Mouse (Mus musculus) midbrain, embryonic 11.5 days (tissue): ENCODE results near the gene Cbx3. TPM values are rescaled to one million over a fixed set of nuclear protein-coding genes. Genes with fewer than 3 reads are reported as not detected.
A peak's percentile ranks its signal among the peaks of the same experiment; 100 is the strongest.

Source experiments
- ATAC-seq: fragments of 200-750 bp; cut with Nextera tagmentation; 2 replicates; pipeline ENCODE4 v1.8.0; 2017; ENCODE audit warnings: moderate TSS enrichment, moderate library complexity; ENCODE audit not compliant: low FRiP score
- DNase-seq: peaks from one replicate; pipeline ENCODE4 v3.0.0; 2015; ENCODE audit warnings: low spot score; ENCODE audit errors: missing footprints
- H3K27ac ChIP-seq: fragments of 300-500 bp; sonication (generic); 2 replicates; pipeline ENCODE4 v1.5.1; 2014; ENCODE audit warnings: low read depth, low read length
- H3K27me3 ChIP-seq: fragments of 300-500 bp; sonication (generic); 2 replicates; pipeline ENCODE4 v1.6.1; 2014; ENCODE audit warnings: mild to moderate bottlenecking, low read length, moderate library complexity, mixed read lengths; ENCODE audit not compliant: control insufficient read depth, insufficient read depth
- H3K36me3 ChIP-seq: fragments of 300-500 bp; sonication (generic); 2 replicates; pipeline ENCODE4 v1.6.1; 2014; ENCODE audit warnings: mild to moderate bottlenecking, low read length, moderate library complexity, mixed read lengths; ENCODE audit not compliant: control insufficient read depth, insufficient read depth
- H3K4me1 ChIP-seq: fragments of 300-500 bp; sonication (generic); 2 replicates; pipeline ENCODE4 v1.6.1; 2014; ENCODE audit warnings: low read length; ENCODE audit not compliant: control insufficient read depth, insufficient read depth
- H3K4me2 ChIP-seq: fragments of 300-500 bp; sonication (generic); 2 replicates; pipeline ENCODE4 v1.6.1; 2014; ENCODE audit warnings: mild to moderate bottlenecking, moderate library complexity
- H3K4me3 ChIP-seq: fragments of 300-500 bp; sonication (generic); 2 replicates; pipeline ENCODE4 v1.5.1; 2014; ENCODE audit warnings: low read depth, low read length
- H3K9ac ChIP-seq: fragments of 300-500 bp; sonication (generic); 2 replicates; pipeline ENCODE4 v1.6.1; 2014; ENCODE audit warnings: low read length
- H3K9me3 ChIP-seq: fragments of 300-500 bp; sonication (generic); 2 replicates; pipeline ENCODE4 v1.6.1; 2016; ENCODE audit warnings: low read length; ENCODE audit not compliant: control insufficient read depth
- WGBS: fragments of 180-500 bp; shearing (Covaris S2); extraction: QIAGEN DNeasy Blood & Tissue Kit; methylation state at CpG from one replicate; pipeline ENCODE4 v1.1.7; 2014; 5-methylcytosine and 5-hydroxymethylcytosine counted together
- polyA plus RNA-seq: library from polyadenylated mRNA; unstranded; fragments of >200 nt; fragmentation: Nextera tagmentation; extraction: Ambion mirVana; gene quantifications from 2 replicates; pipeline ENCODE4 v1.2.1, GENCODE M21; 2014

The Cbx3 gene
- polyA plus RNA-seq, 1 experiment from 2014 or later: 757 TPM

DNA sequence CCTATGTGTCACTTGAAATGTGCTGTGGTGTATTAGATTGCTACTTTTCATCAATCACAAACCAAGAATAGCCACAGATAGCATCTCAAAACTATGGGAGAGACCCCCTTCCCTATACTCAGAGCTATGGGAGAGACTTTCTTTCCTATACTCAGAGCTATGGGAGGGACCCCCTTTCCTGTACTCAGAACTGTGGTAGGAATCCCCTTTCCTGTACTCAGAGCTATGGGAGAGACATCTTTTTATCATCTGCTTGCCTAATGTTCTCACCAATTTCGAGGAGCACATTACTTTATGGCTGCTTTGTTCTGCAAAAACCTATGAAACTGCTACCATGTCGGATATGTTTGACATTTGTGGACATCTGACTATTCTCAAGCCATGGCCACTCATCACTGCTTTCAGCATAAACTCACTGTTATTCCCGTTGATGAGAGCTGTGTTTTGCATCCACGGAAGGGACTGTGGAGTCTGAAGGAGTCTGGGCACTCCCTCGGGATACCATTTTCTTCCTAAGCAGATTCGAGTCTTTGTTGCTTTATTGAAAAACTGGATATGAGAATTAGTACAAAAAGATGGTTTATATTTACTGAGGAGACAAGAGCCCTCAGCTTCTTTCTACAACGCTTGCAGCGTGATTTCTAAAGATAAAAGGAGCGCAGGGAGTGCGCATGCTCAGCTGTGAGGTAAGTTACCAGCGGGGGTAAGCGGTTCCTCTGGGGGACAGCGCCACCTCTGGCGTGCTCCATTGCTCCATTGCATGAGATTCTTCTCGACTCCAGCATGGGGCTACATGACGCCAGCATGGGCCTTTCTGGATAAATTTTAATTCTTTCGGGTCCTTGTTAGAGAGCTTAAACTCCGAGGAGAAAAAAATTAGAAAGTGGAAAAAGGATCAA, 38.8 kb downstream of the Cbx3 start:
- WGBS: 32% methylated on average over 18 of the region's 18 CpGs

DNA sequence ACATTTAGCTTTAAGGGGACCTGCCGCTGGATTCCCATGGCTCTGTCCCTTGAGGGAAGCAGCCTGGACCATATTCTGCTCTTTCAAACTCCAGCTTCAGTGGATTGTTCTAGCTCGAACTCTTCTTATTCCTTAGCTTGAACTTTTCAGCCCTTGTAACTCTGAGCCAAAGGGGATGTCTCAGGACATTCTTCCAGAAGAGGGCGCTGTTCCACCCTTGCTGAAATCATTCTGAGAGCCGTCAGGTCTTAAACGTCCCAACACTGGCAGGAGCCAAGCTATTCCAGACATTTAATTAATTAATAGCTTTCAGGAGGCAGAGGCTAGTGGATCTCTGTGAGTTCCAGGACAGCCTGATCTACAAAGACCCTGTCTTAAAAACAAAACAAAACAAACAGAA, 39.9 kb downstream of the Cbx3 start:
- Histone ChIP-seq H3K4me3 (no peak overlapping the region), H3K9ac (no peak overlapping the region), H3K9me3 (no peaks in the 10 kb centered on the region), H3K4me1 (no peaks in the 10 kb centered on the region), H3K36me3 (no peaks in the 10 kb centered on the region), H3K4me2 (no peak overlapping the region), H3K27ac (no peak overlapping the region), H3K27me3 (no peaks in the 10 kb centered on the region)
- ATAC-seq (no peak), DNase-seq (no peak)
- 34% methylated on average over 5 of the region's 5 CpGs for WGBS

More for the DNA sequence above, 38.8 kb downstream of the Cbx3 start:
- Histone ChIP-seq H3K4me3 (peak overlapping the region; percentile 6; the same call in 1 of the 2 replicates), H3K36me3 (no peaks in the 10 kb centered on the region), H3K9me3 (no peaks in the 10 kb centered on the region), H3K4me2 (peak overlapping the region; percentile 37; the same call in 1 of the 2 replicates), H3K9ac (peak overlapping the region; percentile 39), H3K4me1 (no peaks in the 10 kb centered on the region), H3K27ac (no peak overlapping the region), H3K27me3 (no peaks in the 10 kb centered on the region)
- peak; percentile 96 for DNase-seq
- ATAC-seq: no peak

- Histone ChIP-seq H3K36me3 (no peaks in the 10 kb centered on the region), H3K4me1 (no peaks in the 10 kb centered on the region), H3K9me3 (no peaks in the 10 kb centered on the region), H3K4me3 (no peak overlapping the region), H3K27me3 (no peaks in the 10 kb centered on the region), H3K9ac (no peak overlapping the region), H3K27ac (no peak overlapping the region), H3K4me2 (no peak overlapping the region)
- WGBS: 35% methylated on average over 1 of the region's 1 CpGs
- ATAC-seq (no peak), DNase-seq (no peak)
These were observed 40.8 kb downstream of the Cbx3 start for GRCm38 (mm10) chr6:51510946-51511345.

DNA sequence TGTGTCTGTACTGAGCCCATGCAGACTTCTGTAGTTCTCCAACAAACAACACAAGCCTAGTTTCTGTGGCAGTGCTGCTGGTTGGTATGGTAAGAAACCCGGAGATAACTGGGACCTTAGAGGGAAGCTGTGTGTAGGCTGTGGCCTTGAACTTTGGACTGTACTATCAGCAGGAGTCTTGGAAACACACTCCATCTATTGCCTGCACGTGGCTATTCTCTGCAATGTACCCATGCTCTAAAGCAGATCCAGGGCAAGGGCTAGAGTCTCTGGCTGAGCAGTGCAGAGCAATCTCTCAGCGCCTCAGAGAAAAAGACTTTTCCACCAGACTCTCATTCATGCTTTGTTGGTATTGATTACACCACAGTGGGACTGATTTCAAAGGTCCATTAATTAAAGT, 43.6 kb downstream of the Cbx3 start:
- H3K9ac ChIP-seq: no peak overlapping the region
- H3K9me3 ChIP-seq: no peaks in the 10 kb centered on the region
- ATAC-seq: no peak

DNA sequence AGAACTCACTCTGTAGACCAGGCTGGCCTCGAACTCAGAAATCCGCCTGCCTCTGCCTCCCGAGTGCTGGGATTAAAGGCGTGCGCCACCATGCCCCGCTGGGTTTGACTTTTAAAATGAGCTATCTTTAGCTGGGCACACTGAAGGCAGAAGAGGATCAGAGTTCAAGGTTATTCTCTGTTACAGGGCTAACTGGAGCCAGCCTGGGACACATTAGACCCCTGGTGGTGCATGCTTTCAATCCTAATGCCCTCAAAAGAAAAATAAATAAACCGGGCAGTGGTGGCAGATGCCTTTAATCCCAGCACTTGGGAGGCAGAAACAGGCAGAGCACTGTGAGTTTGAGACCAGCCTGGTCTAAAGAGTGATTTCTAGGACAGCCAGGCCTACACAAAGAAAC, 44.7 kb downstream of the Cbx3 start:
- Histone ChIP-seq H3K27me3 (no peaks in the 10 kb centered on the region), H3K27ac (no peak overlapping the region), H3K4me1 (no peaks in the 10 kb centered on the region), H3K4me2 (no peak overlapping the region), H3K9ac (no peak overlapping the region), H3K4me3 (no peak overlapping the region), H3K9me3 (no peaks in the 10 kb centered on the region), H3K36me3 (no peaks in the 10 kb centered on the region)
- WGBS: 91% methylated on average over 7 of the region's 7 CpGs
- no peak for DNase-seq
- ATAC-seq: no peak

More for the DNA sequence above, 43.6 kb downstream of the Cbx3 start:
- Histone ChIP-seq H3K4me1 (no peaks in the 10 kb centered on the region), H3K4me2 (no peak overlapping the region), H3K36me3 (no peaks in the 10 kb centered on the region), H3K27ac (no peak overlapping the region), H3K27me3 (no peaks in the 10 kb centered on the region), H3K4me3 (no peak overlapping the region)
- DNase-seq: no peak
- 85% methylated on average over 3 of the region's 3 CpGs for WGBS

DNA sequence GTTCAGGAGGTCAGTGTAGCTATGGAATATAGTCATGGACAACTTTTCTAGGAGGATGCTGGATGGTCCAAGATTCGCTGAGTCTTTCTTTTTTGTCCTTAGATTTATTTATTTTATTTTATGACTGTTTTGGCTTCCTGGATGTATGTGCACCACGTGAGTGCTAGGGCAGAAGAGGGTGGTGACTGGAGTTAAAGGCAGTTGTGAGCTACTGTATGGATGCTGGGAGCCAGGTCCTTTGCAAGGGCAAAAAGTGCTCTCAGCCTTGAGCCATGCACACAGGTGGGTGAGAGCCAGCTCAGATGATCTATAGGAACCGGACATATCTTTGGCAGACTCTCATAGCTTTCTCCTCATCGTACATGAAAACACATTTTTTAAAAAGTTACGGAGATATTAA, 53.1 kb downstream of the Cbx3 start:
- peak overlapping the region; percentile 74 for H3K4me3 ChIP-seq
- no peaks in the 10 kb centered on the region for H3K27me3 ChIP-seq
- peak overlapping the region; percentile 75 for H3K4me2 ChIP-seq
- H3K4me1 ChIP-seq: peaks cover 6% of the 10 kb centered on the region
- WGBS: 25% methylated on average over 5 of the region's 5 CpGs
- H3K9ac ChIP-seq: peak overlapping the region; percentile 87
- ATAC-seq: peak; percentile 47
- H3K27ac ChIP-seq: no peak overlapping the region
- no peaks in the 10 kb centered on the region for H3K9me3 ChIP-seq
- no peak for DNase-seq
- no peaks in the 10 kb centered on the region for H3K36me3 ChIP-seq

DNA sequence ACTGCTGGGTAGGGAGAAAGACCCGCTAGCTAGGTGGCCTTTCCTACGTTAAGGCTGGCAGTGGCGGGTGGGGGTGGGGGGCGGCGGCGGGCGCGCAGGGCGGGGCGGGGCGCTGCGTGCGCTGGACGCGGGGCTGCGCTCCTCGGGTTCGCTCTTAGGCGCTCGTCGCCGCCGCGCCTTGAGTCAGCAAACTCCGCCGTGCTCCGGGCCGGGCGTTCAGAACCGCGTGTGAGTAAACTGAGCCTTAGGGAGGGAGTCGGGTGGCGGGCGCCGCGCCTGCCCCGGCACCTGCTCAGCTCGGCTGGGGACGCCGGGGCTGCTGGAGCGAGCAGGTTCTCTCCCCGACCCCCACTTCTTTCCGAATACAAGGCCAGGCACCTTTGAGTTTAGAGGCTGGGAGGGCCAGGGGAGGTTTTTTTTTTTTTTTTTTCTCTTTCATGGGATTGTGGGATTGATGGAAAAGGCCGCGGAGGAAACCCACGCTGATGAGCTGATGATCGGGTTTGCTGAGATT, 53.7 kb downstream of the Cbx3 start, which contains the start of gene Snx10:
Gene Snx10 (plus strand): TSS at position 95 of the 514 bp plus-strand sequence.
- under 1% methylated on average over 47 of the region's 47 CpGs for WGBS
- Histone ChIP-seq H3K9ac (peak within 1 kb of the TSS; percentile 87), H3K27ac (no peak within 1 kb of the TSS), H3K4me1 (peaks cover 6% of the 10 kb centered on the region), H3K36me3 (no peaks in the 10 kb centered on the region), H3K9me3 (no peaks in the 10 kb centered on the region), H3K4me2 (peak within 1 kb of the TSS; percentile 75), H3K27me3 (no peaks in the 10 kb centered on the region), H3K4me3 (peak within 1 kb of the TSS; percentile 74)
- DNase-seq (peak; percentile 95), ATAC-seq (peak; percentile 73)

DNA sequence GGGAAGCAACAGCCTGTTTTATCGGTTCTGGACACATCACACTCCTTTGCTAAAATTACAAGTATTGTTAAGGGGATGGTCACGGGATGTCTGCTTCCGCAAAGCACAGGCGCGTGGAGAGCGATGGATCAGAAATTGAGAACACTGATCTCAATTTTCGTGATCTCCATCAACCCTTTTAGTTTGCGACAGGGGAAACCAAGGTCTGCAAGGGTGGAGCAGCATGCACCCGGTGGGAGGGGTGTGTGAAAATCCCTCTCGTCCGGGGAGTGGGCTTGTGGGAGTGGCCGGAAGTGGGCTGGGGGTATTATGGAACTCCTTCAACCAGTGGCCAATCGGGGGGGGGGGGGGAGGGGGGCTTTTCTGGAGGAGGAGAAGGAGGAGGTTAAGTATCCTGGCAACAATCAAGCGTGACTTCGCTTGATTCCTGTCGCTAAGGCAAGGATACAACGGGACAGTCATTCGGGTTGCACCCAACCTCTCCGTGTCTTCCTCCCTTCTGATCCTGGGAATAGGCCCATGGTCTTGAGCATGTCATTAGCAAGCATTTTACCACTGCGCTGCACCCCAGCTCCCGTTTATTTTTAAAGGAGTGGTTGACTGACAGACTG, 54.3 kb downstream of the Cbx3 start:
- Histone ChIP-seq H3K36me3 (no peaks in the 10 kb centered on the region), H3K27ac (no peak overlapping the region)
- 2% methylated on average over 21 of the region's 21 CpGs for WGBS

GRCm38 (mm10) chr6:51525001-51525400, 54.8 kb downstream of the Cbx3 start:
- Histone ChIP-seq H3K27ac (no peak overlapping the region), H3K9me3 (no peaks in the 10 kb centered on the region), H3K9ac (peak overlapping the region; percentile 49; the same call in 1 of the 2 replicates), H3K4me1 (peaks cover 15% of the 10 kb centered on the region), H3K36me3 (no peaks in the 10 kb centered on the region), H3K27me3 (no peaks in the 10 kb centered on the region), H3K4me3 (peak overlapping the region; percentile 74), H3K4me2 (peak overlapping the region; percentile 75)
- DNase-seq (no peak), ATAC-seq (peak; percentile 22)
- WGBS: 54% methylated on average over 5 of the region's 5 CpGs

More for the DNA sequence above, 54.3 kb downstream of the Cbx3 start:
- Histone ChIP-seq H3K9ac (peak overlapping the region; percentile 87), H3K4me1 (peaks cover 10% of the 10 kb centered on the region), H3K4me2 (peak overlapping the region; percentile 75), H3K4me3 (peak overlapping the region; percentile 74), H3K9me3 (no peaks in the 10 kb centered on the region), H3K27me3 (no peaks in the 10 kb centered on the region)
- ATAC-seq (peak; percentile 87), DNase-seq (peak; percentile 96)
